Mouse (Mus musculus) midbrain, embryonic 13.5 days (tissue): ENCODE results near the gene Abca17. TPM values are rescaled to one million over a fixed set of nuclear protein-coding genes. Genes with fewer than 3 reads are reported as not detected.

Experiments used
- ATAC-seq: fragments of 200-750 bp; cut with Nextera tagmentation; 2 replicates; pipeline ENCODE4 v1.8.0; 2017; ENCODE audit warnings: mild to moderate bottlenecking, moderate TSS enrichment, moderate library complexity
- H3K27ac ChIP-seq: fragments of 300-500 bp; sonication (generic); 2 replicates; pipeline ENCODE4 v1.5.1; 2015; ENCODE audit warnings: inconsistent platforms, mild to moderate bottlenecking, moderate library complexity
- H3K27me3 ChIP-seq: fragments of 300-500 bp; sonication (generic); 2 replicates; pipeline ENCODE4 v1.6.1; 2015; ENCODE audit warnings: mild to moderate bottlenecking, inconsistent platforms
- H3K36me3 ChIP-seq: fragments of 300-500 bp; sonication (generic); 2 replicates; pipeline ENCODE4 v1.6.1; 2015; ENCODE audit warnings: mild to moderate bottlenecking, inconsistent platforms
- H3K4me1 ChIP-seq: fragments of 300-500 bp; sonication (generic); replicated peaks from 2 replicates; pipeline ENCODE4 v1.6.1; 2015; ENCODE audit warnings: inconsistent platforms
- H3K4me2 ChIP-seq: fragments of 300-500 bp; sonication (generic); replicated peaks from 2 replicates; pipeline ENCODE4 v1.6.1; 2015; ENCODE audit warnings: moderate library complexity, mild to moderate bottlenecking, inconsistent platforms
- H3K4me3 ChIP-seq: fragments of 300-500 bp; sonication (generic); replicated peaks from 2 replicates; pipeline ENCODE4 v1.5.1; 2015; ENCODE audit warnings: mild to moderate bottlenecking, inconsistent platforms
- H3K9ac ChIP-seq: fragments of 300-500 bp; sonication (generic); replicated peaks from 2 replicates; pipeline ENCODE4 v1.6.1; 2015; ENCODE audit warnings: mild to moderate bottlenecking, inconsistent platforms
- H3K9me3 ChIP-seq: fragments of 300-500 bp; sonication (generic); 2 replicates; pipeline ENCODE4 v1.6.1; 2016; ENCODE audit warnings: mild to moderate bottlenecking, inconsistent platforms
- WGBS: fragments of 180-500 bp; shearing (Covaris S2); methylation state at CpG from one replicate; pipeline ENCODE4 v1.1.7; 2015; 5-methylcytosine and 5-hydroxymethylcytosine counted together
- polyA plus RNA-seq: library from polyadenylated mRNA; unstranded; fragments of >200 nt; fragmentation: Nextera tagmentation; extraction: Ambion mirVana; gene quantifications from 2 replicates; pipeline ENCODE4 v1.2.1, GENCODE M21; 2015

The Abca17 gene
- polyA plus RNA-seq, 1 experiment from 2014 or later, result 0.12 TPM

DNA sequence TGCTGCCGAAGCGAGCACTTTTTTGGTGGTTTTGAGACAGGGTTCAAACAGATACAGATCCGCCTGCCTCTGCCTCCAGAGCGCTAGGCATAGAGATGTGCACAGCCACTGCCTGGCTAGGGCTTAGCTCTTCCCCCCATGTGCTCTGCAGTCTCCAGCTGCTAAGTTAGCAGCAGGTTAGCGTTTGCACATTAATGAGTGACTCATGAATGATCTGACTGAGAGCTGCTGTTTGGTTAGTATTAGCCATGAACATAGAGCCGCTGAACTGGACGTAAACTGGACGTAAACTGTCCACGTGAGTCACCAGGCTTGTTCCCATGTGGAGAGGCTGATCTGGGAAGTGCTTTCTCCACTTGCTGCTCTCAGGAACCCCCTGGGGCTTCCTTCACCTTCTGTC, 11.7 kb upstream of the Abca17 start:
- ATAC-seq, result no peak
- Histone ChIP-seq H3K9me3 (no peaks in the 10 kb centered on the region), H3K4me3 (no peak overlapping the region), H3K27me3 (no peaks in the 10 kb centered on the region), H3K36me3 (peaks cover 33% of the 10 kb centered on the region), H3K9ac (no peak overlapping the region), H3K4me2 (no peak overlapping the region), H3K4me1 (no peaks in the 10 kb centered on the region), H3K27ac (no peak overlapping the region)
- 80% methylated on average over 9 of the region's 9 CpGs for WGBS

GRCm38 (mm10) chr17:24361291-24361690, 10.4 kb upstream of the Abca17 start:
- no peak overlapping the region for H3K27ac ChIP-seq
- no peak overlapping the region for H3K9ac ChIP-seq
- no peaks in the 10 kb centered on the region for H3K27me3 ChIP-seq
- no peak overlapping the region for H3K4me2 ChIP-seq
- 93% methylated on average over 5 of the region's 5 CpGs for WGBS
- H3K9me3 ChIP-seq, result no peaks in the 10 kb centered on the region
- ATAC-seq, result no peak
- no peaks in the 10 kb centered on the region for H3K4me1 ChIP-seq
- H3K4me3 ChIP-seq, result no peak overlapping the region
- H3K36me3 ChIP-seq, result peaks cover 22% of the 10 kb centered on the region

DNA sequence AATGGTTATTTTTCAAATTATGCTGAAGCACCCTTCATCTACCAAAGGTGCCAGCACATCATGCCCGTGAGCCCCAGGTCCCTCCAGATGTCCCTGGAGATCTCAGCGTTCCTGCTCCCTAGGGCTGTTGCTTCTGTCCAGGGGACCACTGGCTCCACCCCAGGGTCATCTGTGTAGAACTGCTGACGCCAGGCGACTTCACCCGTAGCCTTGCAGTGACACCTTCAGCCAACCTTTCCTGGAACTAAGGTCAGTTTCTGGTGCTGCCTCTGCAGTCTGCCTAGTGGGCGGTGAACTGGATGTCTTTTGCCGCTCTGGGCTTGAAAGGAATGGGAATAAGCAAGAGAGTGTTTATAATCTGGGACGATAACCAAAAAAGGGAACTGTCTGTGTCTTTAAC, 10.0 kb upstream of the Abca17 start:
- Histone ChIP-seq H3K27me3 (no peaks in the 10 kb centered on the region), H3K36me3 (peaks cover 18% of the 10 kb centered on the region), H3K4me2 (no peak overlapping the region), H3K4me3 (no peak overlapping the region), H3K4me1 (peaks cover 4% of the 10 kb centered on the region; the same call in 1 of the 2 replicates), H3K27ac (no peak overlapping the region), H3K9me3 (no peaks in the 10 kb centered on the region), H3K9ac (no peak overlapping the region)
- no peak for ATAC-seq
- 85% methylated on average over 8 of the region's 8 CpGs for WGBS

GRCm38 (mm10) chr17:24359903-24360302, 9.0 kb upstream of the Abca17 start:
- H3K4me2 ChIP-seq, result no peak overlapping the region
- H3K27me3 ChIP-seq, result no peaks in the 10 kb centered on the region
- H3K4me1 ChIP-seq, result peaks cover 8% of the 10 kb centered on the region; the same call in 1 of the 2 replicates
- no peak overlapping the region for H3K4me3 ChIP-seq
- H3K36me3 ChIP-seq, result peaks cover 12% of the 10 kb centered on the region
- no peak for ATAC-seq
- WGBS, result 77% methylated on average over 2 of the region's 2 CpGs
- H3K27ac ChIP-seq, result no peak overlapping the region
- H3K9ac ChIP-seq, result no peak overlapping the region
- no peaks in the 10 kb centered on the region for H3K9me3 ChIP-seq

DNA sequence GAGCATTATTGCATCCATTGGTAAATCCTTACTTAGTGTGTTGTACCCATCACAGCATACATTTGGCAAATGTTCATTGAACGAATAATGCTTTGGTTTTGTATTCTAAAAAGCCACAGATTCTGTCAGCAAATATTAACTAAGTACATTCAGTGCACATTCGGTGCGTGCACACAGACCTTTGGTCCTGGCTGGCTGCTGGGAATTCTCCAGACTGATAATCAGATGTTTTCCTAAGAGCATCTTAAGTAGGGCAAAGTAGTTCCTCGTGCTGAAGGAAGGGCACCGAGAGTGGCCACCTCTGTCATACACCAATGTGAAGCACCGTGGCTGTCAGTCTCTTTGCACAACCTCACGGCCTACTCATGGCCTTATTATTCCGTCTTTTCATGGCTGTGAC, 8.1 kb upstream of the Abca17 start:
- no peaks in the 10 kb centered on the region for H3K27me3 ChIP-seq
- H3K4me2 ChIP-seq, result no peak overlapping the region
- peaks cover 12% of the 10 kb centered on the region; the same call in 1 of the 2 replicates for H3K36me3 ChIP-seq
- H3K9ac ChIP-seq, result no peak overlapping the region
- H3K4me1 ChIP-seq, result peaks cover 14% of the 10 kb centered on the region
- H3K4me3 ChIP-seq, result no peak overlapping the region
- no peak for ATAC-seq
- 91% methylated on average over 8 of the region's 8 CpGs for WGBS
- H3K9me3 ChIP-seq, result no peaks in the 10 kb centered on the region
- no peak overlapping the region for H3K27ac ChIP-seq

DNA sequence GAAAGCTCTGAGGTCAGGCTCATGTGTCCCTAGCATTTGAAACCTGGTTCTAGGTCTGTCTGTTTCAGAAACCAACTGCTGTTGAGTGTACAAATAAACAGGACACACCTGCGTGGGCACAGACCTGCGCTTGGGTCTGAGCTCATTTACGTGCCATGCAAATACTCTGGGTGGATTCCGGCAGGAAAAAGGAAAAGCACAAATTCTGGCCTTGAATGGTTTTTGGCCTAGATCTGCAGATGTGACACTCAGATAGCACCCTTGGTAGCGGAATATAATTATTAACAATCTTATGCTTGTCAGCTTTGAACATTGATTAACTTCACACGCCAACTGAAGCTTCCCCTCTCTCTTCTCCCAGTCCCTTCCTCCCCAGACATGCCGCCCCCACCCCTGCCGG, 4.4 kb upstream of the Abca17 start:
- H3K9ac ChIP-seq, result no peak overlapping the region
- ATAC-seq, result no peak
- peaks cover 41% of the 10 kb centered on the region for H3K4me1 ChIP-seq
- H3K4me2 ChIP-seq, result no peak overlapping the region
- no peak overlapping the region for H3K4me3 ChIP-seq
- H3K9me3 ChIP-seq, result no peaks in the 10 kb centered on the region
- 90% methylated on average over 8 of the region's 8 CpGs for WGBS
- H3K36me3 ChIP-seq, result peaks cover 10% of the 10 kb centered on the region; the same call in 1 of the 2 replicates
- peaks cover 12% of the 10 kb centered on the region for H3K27me3 ChIP-seq
- H3K27ac ChIP-seq, result no peak overlapping the region

DNA sequence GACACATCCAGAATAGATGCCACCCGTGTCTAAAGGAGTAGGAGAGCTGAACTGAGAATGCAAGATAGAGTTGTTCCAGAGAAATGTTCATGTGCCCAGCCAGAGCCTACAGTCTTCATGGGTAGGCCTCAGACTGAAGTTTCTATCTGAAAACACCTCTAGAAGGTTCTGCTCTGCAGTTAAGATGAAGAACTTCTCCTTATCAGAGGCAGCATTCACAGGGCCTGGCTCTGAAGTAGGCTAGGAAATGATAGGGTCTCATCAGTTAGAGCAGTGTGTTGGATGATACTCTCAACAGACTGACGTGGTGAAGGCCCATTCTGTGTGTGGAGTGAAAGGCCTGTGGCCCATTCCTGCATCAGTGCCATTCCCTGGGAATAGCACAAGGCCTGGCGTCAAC, 3.1 kb upstream of the Abca17 start:
- peaks cover 41% of the 10 kb centered on the region for H3K4me1 ChIP-seq
- peaks cover 23% of the 10 kb centered on the region for H3K27me3 ChIP-seq
- no peaks in the 10 kb centered on the region for H3K9me3 ChIP-seq
- H3K4me3 ChIP-seq, result no peak overlapping the region
- ATAC-seq, result no peak
- H3K36me3 ChIP-seq, result peaks cover 4% of the 10 kb centered on the region; the same call in 1 of the 2 replicates
- no peak overlapping the region for H3K9ac ChIP-seq
- 91% methylated on average over 3 of the region's 3 CpGs for WGBS
- H3K27ac ChIP-seq, result no peak overlapping the region
- H3K4me2 ChIP-seq, result no peak overlapping the region

- Histone ChIP-seq H3K4me3 (peak overlapping the region; percentile 84), H3K36me3 (no peaks in the 10 kb centered on the region), H3K4me2 (peak overlapping the region; percentile 76), H3K4me1 (peaks cover 41% of the 10 kb centered on the region), H3K27me3 (peaks cover 24% of the 10 kb centered on the region), H3K27ac (peak overlapping the region; percentile 80), H3K9ac (peak overlapping the region; percentile 90), H3K9me3 (no peaks in the 10 kb centered on the region)
- 2% methylated on average over 36 of the region's 36 CpGs for WGBS
- ATAC-seq, result no peak; the same call in 1 of the 2 replicates
These were observed 1.7 kb upstream of the Abca17 start for GRCm38 (mm10) chr17:24352370-24353194.

GRCm38 (mm10) chr17:24351760-24352357, 991 bp upstream of the Abca17 start, which contains the start of gene Abca3:
TSS of gene Abca3 (plus strand) at chr17:24351950.
- Histone ChIP-seq H3K9ac (peak within 1 kb of the TSS; percentile 90), H3K4me1 (peaks cover 41% of the 10 kb centered on the region), H3K4me3 (peak within 1 kb of the TSS; percentile 84), H3K4me2 (peak within 1 kb of the TSS; percentile 76), H3K27me3 (peaks cover 24% of the 10 kb centered on the region), H3K9me3 (no peaks in the 10 kb centered on the region), H3K27ac (peak within 1 kb of the TSS; percentile 80), H3K36me3 (no peaks in the 10 kb centered on the region)
- under 1% methylated on average over 54 of the region's 55 CpGs for WGBS
- ATAC-seq, result peak; percentile 98

GRCm38 (mm10) chr17:24349176-24349575, 1.7 kb downstream of the Abca17 start:
- Histone ChIP-seq H3K4me3 (no peak overlapping the region), H3K27ac (no peak overlapping the region), H3K4me2 (no peak overlapping the region), H3K9ac (no peak overlapping the region), H3K36me3 (no peaks in the 10 kb centered on the region), H3K27me3 (peaks cover 24% of the 10 kb centered on the region), H3K9me3 (no peaks in the 10 kb centered on the region), H3K4me1 (peaks cover 28% of the 10 kb centered on the region)
- no peak for ATAC-seq
- 62% methylated on average over 2 of the region's 2 CpGs for WGBS

- no peak overlapping the region for H3K9ac ChIP-seq
- H3K27ac ChIP-seq, result no peak overlapping the region
- ATAC-seq, result no peak
- no peak overlapping the region for H3K4me3 ChIP-seq
- peaks cover 24% of the 10 kb centered on the region for H3K27me3 ChIP-seq
- H3K36me3 ChIP-seq, result no peaks in the 10 kb centered on the region
- no peaks in the 10 kb centered on the region for H3K9me3 ChIP-seq
- H3K4me1 ChIP-seq, result peaks cover 10% of the 10 kb centered on the region
- H3K4me2 ChIP-seq, result no peak overlapping the region
- WGBS, result 56% methylated on average over 7 of the region's 7 CpGs
These were observed 4.0 kb downstream of the Abca17 start for GRCm38 (mm10) chr17:24346831-24347230.

DNA sequence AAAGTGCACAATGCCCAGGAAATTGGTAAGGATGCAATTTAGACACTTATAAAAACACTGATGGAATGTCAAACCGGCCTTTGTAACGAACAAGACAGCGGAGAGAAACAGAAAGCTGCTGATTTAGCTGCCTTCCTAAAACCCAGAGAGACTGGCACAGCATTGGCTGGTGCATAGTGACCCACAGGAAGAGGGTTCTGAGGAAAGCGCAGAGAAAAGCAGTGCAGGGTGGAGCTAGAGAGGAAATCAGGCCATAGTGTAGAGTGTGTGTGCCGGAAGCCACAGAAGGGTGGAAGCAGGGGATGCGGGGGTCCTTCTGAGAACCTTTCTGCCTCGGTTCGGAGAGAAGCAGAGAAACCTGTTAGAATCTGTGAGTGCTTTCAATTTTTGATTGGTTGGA, 6.2 kb downstream of the Abca17 start:
- H3K4me3 ChIP-seq, result no peak overlapping the region
- H3K27me3 ChIP-seq, result peaks cover 6% of the 10 kb centered on the region; the same call in 1 of the 2 replicates
- H3K9me3 ChIP-seq, result no peaks in the 10 kb centered on the region
- no peak overlapping the region for H3K27ac ChIP-seq
- no peak overlapping the region for H3K4me2 ChIP-seq
- H3K36me3 ChIP-seq, result no peaks in the 10 kb centered on the region
- no peak for ATAC-seq
- H3K9ac ChIP-seq, result no peak overlapping the region
- H3K4me1 ChIP-seq, result no peaks in the 10 kb centered on the region
- WGBS, result 90% methylated on average over 8 of the region's 8 CpGs
